Mouse (Mus musculus): ENCODE measurements at regions not wholly inside any gene's neighbourhood (a gene's known extent, or its start where the extent isn't known, plus 50 kb on each side); places are given as distances from the start of the nearest gene placed in this dataset.

DNA sequence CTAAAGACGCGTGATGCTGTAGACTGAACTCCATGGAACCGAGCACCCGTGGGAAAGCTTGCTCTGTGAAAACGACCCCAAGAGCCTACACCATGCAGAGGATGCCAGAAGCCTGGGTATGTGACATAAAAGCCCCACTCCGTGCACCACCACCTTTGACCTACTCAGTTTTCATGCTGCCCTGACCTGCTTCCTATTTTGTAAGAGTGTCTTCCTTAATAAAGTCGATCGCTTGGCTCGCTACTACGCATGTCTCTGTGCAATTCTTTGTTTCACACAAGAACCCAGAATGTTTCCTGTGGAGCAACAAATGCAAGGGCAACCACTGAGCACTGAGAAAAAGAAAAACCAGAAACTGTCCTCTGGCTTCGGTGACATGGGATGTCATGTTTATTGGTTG lies 60.5 kb downstream of the Sec61b start:
- DNase-seq, result no peak

DNA sequence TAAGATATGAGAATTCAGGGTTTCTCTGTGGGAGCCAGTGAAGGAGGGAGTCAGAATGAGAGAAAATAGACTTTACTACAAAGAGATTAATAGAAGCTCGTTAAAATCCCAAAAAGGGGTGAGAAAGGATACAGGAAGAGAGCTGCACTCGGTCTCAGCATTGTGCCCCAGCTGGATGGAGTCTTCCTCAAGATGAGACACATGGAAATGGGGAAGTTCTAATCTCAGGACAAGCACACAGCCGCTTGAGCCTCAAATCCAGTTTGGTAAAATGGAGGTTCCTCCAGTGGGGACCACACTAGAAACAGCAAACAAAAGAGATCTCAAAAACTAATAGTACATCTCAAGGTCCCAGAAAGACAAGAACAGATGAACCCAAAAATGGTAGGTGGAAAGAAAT lies 93.2 kb downstream of the Sec61b start:
- DNase-seq, result no peak

DNA sequence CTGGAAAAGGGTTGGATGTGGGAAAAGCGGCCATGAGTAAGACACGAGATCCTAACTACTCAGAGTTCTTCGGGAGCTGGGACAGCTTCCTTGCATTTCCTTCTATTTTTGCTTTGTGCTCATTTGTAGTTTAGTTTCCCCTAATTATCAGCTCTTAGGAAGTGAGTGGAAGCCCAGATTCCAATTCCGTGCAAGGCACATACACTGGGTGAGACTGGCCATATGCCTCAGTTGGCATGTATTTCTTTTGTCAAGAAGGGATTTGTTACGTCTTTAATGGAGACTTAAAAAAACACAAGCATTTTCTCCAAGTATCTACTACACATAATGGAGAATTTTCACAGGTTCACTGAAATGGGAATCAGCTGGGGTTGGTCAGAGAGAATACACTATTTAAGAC lies 96.4 kb downstream of the Sec61b start:
- no peak for DNase-seq

DNA sequence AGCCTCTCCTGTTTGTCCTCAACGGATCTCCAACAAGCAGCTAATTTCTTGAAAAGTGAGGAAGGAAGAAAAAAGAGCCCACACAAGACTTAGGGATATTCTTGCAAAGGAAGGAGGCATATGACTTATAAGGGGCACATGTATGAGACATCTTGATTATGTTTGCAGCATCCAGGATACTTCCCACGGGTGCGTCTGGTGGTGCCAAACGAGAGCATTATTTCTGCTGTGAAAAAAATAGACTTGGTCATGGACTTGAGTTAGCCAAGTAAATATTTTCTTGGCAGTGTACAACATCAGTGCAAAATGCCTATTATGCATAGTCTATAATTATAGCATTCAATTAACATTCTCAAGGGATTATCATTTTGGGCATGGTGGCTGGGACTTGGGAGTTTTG lies 101.6 kb downstream of the Sec61b start:
- no peak for DNase-seq

DNA sequence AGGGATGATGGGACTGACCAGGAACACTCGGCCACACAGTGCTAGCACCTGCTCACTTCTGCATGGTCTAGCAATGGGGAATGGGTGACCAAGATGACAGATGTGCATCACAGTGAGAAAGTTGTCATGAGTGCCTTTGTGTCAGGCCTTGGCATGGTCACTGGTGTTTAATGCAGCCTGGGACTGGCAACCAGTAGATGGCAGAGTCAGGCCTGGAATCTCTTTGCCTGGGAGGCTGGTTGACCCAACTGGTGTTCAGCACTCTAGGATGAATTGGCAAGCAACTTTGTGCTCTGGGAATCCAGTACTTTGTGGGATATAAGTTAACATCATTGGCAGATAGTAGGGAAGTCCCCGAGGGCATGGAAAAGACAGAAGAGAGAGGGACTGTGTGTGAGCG lies 103.0 kb downstream of the Sec61b start:
- peak; percentile 5 for DNase-seq

DNA sequence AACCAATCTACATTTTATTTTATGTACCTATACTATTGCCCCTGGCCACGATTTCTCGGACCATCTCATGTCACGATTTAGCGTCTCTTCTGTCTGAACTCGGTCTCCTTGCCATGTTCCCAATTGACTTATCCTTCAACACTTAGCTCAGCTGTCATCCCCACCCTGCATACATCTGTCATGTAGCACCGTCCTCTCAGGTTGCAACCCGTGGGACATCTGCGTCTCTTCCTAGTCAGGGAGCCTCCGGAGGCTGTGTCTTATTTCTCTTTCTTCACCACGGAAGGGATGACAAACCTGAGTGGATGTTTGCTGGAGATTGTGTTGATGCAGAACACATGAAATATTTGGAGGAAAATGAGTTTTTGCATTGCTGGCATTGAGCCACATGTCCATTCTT lies 104.2 kb downstream of the Sec61b start:
- no peak for DNase-seq

DNA sequence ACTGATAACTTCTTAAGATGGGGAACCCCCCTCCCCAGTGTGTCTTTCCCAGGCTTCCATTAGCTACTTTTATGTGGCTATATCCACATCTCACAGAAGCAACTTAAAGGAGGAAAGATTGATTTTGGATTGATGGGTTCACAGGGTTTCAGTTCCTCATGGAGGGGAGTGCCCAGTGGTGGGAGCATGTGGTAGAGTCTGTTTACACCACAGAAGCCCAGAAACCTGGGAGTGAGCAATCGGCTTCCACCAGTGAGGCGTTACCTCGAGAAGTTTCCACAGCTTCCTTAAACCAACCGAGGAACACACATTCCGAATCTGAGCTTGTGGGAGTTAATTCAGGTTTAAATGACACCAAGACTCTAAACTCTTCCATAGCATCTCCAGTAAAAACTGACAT lies 106.1 kb downstream of the Sec61b start:
- no peak for DNase-seq

DNA sequence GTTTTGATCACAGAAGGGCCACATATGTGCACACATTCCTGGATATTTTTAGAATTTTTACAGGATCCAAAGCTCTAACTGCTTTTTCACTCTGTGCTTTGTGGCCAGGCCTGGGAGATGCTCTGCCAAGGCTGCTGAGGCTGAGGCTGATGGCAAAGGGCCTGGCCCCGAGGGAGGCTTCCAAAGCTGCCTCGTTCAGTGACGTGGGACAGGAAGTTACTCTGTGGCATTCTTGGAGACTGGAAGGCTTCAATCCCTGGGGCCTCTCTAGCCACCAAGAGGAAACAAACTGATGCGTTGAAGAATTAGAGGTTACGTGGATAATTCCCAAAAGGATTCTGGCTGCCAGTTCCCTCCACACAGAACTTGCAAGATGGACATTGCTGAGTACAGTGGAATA lies 112.8 kb downstream of the Sec61b start:
- peak; percentile 24 for DNase-seq

DNA sequence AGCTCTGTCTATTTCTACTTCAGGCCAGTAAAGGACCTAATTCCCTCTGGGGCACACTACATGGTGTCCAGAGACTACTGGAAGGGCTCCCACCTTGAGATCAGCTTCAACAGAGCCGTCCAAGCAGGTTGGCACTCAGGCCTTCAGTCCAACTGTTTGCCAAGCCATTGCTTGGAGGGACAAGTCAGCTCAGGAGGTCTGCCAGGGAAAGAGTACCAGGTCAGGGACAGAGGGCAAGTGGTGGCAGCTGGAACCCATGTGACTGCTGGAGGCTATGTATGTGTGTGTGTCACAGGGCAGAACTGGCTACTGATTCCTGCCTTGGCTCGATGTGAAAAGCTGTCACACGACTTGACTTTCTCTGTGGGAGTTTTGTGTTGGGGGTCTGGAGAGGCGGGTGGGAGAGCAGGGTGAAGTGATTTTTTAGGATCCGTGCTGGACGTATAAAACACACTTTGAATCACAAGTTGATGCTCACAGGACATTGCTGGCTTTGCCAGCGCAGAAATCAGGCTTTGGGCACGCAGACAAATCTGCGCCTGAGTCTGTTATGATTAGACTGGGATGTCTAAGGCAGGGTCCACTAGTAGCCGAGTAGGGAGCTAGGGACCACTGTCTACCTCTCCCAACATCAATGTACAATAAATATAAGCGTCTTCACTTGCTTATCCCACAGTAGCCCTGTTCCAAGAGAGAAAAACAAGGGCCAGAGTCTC lies 118.0 kb downstream of the Sec61b start:
- DNase-seq, result no peak

DNA sequence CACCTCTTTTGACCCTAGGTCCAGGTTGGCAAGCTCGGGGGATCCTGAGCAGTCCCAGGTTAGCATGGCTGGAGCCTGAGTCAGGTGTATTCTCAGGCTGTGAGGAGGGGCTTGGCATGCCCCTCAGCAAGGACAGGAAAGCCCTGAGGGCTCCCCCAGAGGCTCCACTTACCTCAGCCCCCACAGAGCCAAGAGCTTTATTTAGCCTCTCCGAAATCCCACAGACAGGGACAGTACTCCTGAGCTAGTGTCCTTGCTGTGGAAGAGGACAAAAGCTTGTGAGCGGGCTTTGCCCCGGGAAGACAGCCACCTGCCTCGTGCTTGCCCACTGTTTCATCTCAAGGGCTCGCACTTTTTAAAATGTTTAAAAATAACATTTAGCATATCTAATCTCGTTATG lies 118.7 kb downstream of the Sec61b start:
- DNase-seq, result no peak

DNA sequence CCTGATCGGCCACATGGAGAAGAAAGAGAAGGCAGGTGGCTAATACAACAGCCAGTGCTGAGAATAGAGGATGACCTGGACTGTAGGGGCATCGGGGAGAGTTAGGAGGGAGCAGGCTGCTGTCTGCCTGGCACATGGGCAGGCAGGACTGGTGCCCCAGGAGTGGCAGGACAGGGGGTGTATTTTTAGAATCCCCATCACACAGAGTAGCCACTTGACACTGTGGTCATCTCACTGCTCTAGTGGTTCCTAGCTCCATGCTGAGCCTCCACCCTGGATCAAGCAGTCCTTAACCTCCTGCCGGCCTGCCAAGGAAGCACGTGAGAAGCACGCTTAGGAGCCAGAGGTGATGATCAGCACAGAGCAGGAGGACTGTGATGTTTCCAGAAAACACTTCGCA lies 119.7 kb downstream of the Sec61b start:
- DNase-seq, result no peak

DNA sequence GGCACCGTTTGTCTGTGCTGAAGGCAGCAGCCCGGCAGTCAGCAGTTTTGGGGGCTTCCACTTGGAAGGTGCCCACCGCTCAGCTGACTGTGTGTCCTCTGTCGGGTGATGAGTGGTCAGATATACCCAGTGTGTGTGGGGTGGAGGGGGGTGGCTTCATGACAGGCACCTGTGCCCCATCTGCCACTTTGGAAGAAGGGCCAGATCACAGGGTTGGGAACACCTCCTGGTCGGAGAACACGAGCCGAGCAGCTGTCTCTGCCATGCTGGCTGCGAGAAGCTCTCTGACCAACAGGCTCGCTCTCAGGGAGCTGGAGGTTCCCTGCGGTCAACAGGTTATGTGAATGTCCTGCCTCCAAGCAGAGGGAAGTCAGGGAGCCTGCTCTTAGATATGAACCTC lies 121.4 kb downstream of the Sec61b start:
- no peak for DNase-seq

DNA sequence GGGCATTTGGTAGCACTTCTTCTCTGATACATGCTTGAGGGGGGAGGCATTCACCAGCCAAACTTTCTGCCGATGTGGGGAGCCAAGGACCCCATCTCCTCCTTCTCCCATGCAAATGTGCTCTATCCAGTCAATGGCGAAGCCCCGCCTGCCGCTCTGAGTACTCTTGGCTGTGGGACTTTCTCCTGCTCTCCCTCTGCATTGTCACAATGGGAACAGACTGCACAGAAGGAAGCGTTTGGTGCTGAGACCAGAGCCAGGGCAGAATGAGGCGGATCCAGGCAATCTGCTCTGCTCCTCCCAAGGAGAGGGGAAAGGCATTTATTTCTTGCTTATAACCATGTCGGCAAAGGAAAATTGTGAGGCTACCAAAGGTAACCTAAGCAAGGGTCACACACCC lies 123.1 kb downstream of the Sec61b start:
- no peak for DNase-seq

DNA sequence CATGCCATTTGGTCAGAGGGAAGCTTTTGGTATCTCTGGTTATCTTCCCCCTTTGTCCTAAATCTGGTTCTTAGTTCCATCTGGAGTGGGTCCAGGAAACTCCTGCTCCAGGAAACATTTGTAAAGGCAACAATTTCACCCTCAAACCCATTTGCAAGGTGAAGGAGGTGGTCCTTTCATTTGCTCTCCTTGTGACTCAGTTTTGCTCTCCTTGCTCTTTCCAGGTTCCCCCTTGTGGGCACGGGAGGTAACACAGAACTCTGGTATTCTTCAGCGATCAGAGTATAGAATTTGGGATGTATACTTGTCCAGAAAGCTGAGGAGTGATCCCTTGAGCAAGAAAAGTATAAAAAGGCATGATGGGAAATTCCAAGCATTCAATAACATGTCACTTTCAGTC lies 123.8 kb downstream of the Sec61b start:
- peak; percentile 10 for DNase-seq

DNA sequence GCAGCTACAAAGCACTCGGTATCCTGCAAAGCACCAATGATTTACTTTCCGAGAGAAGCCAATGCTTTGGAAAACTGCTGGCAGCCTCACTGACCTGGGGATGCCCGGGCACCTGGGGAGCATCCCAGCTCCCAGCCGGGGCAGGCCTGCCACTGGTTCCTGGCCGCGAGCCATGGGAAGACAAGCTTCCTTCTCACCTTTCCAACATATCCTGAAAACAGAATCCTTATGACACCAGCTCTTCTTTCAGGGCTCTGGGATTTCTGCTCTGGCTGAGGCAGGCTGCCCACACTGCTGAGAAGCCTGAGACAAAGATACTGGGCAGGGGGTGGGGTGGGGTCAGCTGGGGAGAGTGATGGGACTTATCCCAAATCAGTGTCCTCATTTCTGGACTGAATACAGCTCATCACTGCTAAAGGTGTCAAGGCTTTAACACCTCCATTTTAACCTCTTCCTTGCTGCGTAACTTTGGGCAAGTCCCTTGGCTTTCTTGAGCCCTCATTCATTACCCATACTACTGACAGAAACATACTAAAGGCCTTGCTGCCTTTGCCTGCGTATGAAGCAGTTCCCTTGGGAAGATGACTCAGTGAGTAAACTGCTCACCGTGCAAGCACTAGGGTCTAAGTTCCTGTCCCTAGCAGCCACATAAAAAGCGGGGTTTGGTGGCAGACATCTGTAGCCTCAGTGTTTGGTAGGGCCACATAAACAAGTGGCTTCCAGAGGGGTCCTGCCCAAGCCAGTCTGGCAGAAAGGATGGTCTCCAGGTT lies 127.0 kb downstream of the Sec61b start:
- DNase-seq, result no peak

DNA sequence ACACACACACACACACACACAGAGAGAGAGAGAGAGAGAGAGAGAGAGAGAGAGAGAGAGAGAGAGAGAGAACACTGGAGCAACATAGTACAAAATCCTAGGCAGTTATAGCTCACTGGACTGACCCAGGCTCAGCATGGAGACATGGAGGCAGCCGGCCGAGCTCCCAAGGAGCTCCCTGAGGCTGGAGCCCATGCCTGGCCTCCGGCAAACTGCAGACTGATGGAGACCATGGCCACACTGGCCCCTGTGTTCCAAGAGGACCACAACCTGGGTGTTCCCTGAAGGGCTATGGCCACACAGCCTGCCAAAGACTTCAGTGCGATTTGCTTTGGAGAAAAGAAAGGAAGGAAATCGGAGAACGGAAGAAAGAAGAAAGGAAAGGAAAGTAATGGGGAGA lies 128.9 kb downstream of the Sec61b start:
- DNase-seq, result no peak

DNA sequence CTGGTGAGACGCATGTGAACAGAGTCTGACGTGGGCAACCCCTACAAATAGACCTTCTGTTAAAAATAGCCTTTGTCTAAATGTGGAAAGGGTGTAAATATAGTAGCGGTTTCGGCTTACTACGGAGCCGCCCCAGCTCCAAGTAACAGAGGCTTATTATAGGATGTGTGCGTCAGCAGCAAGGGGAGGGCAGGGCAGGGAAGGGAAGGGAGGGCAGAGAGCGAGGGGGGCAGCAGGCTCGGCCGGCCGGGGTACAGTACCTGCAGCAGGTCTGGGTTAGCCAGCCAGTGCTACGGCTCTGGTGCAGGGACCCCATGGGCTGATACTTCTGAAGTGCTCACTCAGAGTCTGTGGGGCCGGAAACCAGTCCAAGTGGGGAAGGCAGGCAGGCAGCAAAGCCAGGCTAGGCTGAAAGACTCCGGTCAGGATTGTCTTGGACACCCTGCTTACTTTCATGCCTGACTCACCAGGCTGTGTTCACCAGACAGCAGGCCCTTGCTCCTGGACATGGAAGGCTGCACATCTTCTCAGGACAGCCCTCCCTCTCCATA lies 129.5 kb downstream of the Sec61b start:
- DNase-seq, result peak; percentile 3

DNA sequence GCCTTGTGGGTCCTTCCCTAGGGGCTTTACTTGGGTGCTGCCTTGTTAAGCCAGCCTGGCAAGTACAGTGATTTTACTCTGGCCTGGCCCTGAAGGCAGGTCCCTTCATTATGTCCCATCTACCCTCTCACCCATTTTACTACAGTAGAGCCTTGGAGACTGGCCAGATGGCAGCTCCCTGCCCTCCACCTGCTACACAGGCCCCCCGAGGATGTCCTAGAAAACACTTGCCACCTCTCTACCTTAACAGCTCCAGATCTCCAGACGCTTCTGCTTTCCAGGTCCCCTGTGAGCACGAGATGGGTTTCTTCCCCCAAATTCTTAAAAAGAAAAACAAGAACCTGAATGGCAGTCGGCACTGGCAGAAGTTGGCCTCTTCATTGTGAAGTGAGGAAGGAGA lies 131.2 kb downstream of the Sec61b start:
- no peak for DNase-seq

DNA sequence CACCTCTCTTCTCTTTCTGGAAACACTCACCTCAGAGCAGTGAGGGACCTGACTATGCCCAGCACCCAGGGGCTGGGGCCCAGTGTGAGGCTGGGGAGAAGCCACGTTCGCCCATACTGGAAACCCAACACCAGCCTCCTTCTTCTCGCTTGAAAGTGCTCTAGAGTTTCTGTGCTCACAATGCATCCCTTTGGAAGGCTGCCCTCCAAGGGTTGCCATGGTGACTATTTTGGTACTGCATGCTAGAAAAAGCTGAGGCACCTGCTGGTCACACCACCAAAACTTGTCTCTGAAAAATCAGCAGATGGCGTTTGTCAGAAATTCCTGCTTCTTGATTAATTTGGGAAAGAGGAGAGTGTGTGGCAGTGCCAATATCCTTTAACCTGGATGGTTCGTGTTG lies 134.2 kb downstream of the Sec61b start:
- DNase-seq, result no peak

DNA sequence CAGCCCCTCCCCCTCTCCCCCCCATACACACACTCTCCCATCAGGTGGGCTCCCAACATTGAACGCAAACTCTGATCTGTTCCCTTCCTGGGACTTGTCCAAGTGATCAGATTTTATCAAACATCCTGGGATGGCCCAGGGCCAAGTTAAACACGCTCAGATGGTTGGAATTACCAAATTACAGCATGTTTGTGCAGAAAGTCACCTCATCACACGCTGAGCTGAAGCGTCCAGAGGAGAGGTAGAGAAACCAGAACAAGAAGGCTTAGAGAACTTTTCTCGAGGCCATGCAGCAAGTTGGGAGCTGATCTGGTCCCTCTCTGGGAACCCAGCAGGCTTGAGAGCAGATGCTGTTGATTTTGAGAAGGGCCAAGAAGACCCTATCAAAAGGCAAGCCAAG lies 136.5 kb downstream of the Sec61b start:
- DNase-seq, result no peak

DNA sequence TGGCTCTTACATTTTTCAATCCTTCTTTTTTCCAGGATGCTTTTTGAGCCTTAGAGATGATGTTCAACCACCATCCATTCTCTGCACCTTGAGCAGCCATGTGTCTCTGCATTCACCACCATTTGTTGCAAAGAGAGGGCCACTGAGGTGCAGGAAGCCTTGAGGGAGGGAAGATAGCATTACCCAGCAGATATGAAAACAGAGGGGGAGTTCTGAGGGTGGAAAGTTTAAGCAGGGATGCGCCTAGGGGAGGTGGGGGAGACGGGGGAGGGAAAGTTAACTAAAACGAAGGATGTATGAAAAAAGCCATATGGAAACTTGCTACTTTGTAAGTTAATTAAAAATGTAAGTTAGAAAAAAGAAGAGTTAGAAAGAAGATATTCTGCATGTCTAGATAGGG lies 142.1 kb downstream of the Sec61b start:
- DNase-seq, result no peak

DNA sequence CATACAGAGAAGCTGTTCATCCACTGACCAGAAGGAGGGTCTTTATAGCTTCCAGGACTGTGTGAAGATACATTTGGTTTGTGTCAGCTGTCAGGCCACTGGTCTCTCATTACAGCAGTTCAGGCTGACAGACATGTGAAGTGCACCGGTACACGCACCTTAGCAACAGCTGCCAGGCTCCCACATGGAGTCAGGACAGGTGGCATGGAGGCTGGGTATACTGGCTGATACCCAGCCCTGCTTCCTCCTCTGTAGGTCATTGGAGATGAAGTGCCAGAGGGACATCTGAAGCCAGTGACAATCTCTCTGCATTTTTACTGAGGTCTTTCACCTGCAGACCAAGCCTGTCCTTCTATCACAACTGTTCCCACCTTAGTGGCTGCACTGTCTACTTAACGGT lies 146.2 kb downstream of the Sec61b start:
- no peak for DNase-seq

DNA sequence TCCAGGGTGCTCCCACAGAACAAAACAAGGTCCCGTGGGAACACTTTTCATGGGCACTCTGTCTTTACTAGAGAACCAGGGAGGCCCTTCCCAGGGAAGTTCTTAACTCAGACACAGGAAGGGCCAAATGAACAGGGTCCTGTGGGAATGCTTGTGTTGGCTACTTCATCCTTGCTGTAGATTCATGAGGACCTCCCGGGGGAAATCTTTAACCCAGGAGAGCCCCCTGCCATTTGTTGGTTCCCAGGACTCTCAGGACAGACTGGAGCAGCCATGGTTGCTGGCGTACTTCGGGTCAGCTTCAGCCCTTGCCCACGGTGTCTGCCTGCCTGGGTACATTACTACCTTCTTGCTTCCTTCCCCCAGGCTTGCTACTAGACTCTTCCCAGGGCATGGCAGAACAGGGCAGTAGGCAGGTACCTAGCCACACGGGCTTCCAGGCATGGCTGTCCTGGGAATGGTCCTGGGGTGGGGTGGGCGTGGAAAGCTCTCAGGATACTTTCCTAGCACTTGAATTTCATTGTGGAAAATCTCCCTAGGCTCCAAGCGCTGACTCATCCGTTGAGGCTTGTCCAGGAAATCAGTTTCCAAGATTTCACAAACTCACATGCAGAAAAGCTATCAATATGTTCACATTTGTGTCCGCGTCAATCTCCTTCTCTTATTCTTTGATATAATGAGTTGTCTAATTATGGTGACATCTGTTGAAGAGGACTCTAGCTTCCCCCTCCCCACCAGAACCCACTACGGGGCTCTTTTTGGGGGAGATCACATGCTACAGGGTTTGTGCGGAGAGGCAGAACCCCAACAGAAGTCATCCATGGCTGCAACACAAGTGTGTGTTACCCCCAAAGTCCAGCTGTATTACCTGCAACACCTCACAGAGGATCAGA lies 148.6 kb downstream of the Sec61b start:
- DNase-seq, result no peak
